Mouse (Mus musculus) embryo, embryonic 11.5 days (tissue): ENCODE measurements around the gene Lce1a2.
"Not testable (repeated sequence)": the region's sequence is repeated elsewhere in the genome, so short reads cannot be mapped to it uniquely, and the experiment has no call there.

Experiments
- DNase-seq: peaks from one replicate; pipeline ENCODE4 v3.0.0-alpha.2; 2012; ENCODE audit warnings: low read depth, low spot score

Gene Lce1a2

DNA sequence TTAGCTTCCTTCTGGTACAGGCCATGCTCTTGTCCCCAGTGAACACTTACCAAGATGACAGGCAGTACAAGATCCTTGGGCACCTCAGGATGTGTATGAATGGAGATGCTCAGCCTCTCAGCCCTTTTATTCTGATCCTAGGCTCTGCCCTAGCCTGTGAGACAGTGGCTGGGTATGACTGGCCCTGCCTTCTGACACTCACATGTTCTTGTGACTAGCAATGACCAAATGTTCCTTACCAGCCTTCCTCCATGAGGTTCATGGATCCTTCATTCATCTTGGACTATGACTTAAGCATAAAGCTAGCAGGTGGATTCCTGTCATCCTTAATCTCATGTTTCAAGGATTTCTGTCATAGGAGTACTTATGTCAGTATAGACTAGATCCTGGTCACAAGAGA lies at the start of gene Lce1a2:
Gene Lce1a2, minus strand, starts transcription at position 101 of the 400 bp plus-strand sequence.
- DNase-seq = no peak

DNA sequence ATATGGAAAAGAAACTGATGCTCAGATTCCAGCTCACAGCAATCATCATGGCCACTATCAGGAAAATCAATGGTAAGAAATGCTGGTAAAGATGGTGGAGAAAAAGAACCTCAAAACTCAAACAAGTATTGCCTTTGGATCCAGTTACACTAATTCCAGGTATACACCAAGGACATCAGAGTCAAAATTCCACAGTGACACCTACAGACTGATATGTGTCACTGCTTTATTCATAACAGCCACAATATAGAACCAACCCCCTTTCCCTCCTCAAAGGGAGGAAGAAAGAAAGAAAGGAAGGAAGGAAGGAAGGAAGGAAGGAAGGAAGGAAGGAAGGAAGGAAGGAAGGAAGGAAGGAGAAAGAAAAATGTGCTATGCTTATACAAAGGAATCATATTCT lies 45.0 kb upstream of the Lce1a2 start:
- DNase-seq = no peak

DNA sequence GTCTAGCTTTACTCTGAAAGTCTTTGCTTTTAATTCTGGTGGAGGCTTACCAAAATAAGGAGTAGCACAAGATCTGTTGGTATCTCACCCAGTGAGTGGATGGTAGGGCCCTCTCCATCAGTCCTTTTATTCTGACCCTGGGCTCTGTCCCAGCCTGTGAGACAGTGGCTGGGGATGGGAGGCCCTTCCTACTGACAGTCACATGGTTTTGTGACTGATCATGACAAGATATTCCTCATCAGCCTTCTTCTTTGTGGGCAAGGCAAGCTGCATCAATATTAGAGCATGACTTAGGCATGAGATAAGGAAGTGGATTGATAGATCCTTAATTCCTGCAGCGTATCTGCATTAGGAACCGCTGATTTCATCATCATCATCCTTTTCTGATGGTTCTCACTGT lies 38.9 kb upstream of the Lce1a2 start, which contains the start of gene Lce1e:
Gene Lce1e, minus strand, starts transcription at position 101 of the 400 bp plus-strand sequence.
- DNase-seq = no peak

DNA sequence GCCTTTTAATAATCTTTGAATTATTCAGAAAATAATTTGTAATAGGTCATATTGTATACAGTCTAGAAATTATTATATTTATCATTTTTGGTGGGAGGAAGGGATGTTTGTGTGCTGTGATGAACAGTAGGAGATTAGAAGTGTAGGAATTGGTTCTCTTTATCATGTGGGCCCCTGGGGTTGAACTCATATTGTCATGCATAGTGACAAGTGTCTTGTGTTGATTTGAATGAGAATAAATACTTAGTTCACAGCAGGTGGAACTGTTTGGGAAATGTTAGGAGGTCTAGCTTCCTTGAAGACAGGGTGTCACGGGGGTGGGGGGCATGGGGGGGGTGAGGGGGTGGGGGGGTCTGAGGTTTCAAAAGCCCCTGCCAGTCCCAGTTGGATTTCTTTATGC lies 24.5 kb upstream of the Lce1a2 start:
- DNase-seq = no peak

DNA sequence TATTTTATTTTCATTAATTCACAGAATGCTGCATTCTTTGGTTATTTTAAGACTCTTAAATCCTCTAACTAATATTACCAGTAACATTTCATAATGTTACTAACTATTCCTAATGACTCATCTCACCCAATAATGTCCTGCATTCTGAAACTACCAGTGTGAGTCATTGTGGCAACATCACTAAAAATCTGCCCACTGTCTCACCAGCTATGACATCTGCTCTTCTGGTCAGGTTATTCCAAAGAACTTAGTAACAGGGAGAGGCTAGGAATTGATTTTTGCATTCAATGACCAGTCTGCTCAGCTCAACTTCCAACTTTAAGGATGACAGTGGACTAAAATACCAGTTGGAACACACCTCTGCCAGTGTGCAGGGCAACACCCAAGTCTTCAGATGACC lies 21.6 kb upstream of the Lce1a2 start:
- no peak for DNase-seq

DNA sequence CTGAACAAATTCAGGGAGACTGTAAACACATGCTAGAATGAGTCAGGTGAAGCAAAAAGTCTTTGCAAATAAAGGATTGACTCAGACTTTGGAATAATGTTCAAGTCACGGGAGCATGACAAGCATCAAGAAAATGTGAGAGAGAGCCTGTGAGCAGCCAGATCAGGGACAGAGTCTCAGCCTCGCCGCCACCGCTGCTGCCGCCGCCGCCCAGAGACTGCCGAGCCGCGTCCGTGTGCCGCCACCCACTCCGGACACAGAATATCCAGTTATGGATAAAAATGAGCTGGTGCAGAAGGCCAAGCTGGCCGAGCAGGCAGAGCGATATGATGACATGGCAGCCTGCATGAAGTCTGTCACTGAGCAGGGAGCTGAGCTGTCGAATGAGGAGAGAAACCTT lies 19.0 kb upstream of the Lce1a2 start:
- DNase-seq = not testable (repeated sequence)

DNA sequence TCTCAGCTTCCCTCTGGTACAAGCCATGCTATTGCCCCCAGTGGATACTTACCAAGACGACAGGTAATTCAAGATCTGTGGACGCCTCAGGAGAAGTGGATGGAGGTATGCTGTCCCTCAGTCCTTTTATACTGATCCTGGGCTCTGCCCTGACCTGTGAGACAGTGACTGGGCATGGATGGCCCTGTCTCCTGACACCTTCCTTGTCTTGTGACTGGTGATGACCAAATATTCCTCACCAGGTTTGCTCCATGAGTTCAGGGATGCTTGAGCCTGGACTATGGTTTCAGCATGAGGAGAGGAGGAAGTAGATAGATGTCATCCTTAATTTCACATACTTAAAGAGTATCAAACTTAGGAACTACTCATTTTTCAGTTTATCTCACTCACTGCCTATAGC lies 17.0 kb upstream of the Lce1a2 start, which contains the start of gene Lce1d:
Gene Lce1d, minus strand, starts transcription at position 101 of the 400 bp plus-strand sequence.
- no peak for DNase-seq

DNA sequence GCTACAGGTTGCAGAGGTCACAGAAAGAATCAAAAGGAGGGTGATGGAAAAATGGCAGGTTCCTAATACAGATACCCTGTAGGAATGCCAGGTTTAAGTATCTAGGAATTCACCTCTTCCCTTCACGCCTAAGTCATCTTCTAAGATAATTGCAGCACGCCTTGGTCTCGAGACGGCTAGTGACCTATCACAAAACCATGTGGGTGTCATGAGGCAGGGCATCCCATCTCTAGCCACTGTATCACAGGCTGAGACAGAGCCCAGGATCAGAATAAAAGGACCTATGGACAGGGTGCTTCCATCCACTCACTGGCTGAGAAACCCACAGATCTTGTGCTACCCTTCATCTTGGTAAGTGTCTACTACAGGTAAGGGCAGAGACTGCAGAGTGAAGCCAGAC lies 8.8 kb upstream of the Lce1a2 start, which contains the start of gene Lce1c:
Gene Lce1c, plus strand, starts transcription at position 301 of the 400 bp plus-strand sequence.
- no peak for DNase-seq

GRCm38 (mm10) chr3:92656826-92657225 lies 13.3 kb downstream of the Lce1a2 start, which contains the start of gene Lce1b:
Lce1b (minus strand) TSS chr3:92656926.
- DNase-seq = no peak

DNA sequence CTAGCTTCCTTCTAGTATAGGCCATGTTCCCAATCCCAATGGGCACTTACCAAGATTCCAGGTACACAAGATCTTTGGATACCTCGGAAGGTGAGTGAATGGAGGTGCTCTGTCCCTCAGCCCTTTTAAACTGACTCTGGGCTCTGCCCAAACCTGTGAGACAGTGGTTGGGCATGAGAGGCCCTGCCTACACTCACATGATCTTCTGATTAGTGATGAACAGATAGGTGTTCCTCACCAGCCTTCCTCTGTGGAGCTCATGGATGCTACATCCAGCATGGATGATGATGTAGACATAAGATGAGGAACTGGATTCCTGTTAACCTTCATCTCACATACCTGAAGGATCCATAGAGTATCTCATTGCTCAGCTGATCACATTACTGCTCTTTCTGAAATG lies 21.9 kb downstream of the Lce1a2 start, which contains the start of gene Lce1a1:
Gene Lce1a1, minus strand, starts transcription at position 101 of the 400 bp plus-strand sequence.
- no peak for DNase-seq

GRCm38 (mm10) chr3:92639854-92640253 lies 30.3 kb downstream of the Lce1a2 start:
- DNase-seq = no peak

GRCm38 (mm10) chr3:92638653-92638991 lies 31.5 kb downstream of the Lce1a2 start:
- DNase-seq = no peak

- no peak for DNase-seq
These were observed 32.1 kb downstream of the Lce1a2 start for GRCm38 (mm10) chr3:92637745-92638652.

DNA sequence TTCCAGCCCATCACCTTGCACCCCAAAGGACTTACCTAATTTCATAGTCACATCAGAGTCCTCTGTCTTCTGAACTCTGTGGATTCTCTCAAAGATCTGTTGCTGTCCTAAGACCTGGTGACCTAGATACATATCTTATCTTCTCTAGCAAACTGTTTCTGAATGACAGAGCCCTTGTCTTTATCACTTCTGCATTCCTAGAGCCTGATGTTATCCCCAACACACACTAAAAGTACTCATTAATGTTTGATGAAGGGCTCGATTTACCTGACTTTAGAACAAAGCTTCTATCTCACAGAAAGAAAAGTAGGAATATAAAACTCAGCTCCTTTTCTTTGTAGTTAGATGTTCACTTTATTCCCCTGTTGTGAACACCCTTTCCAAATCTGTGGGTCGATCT lies 48.6 kb downstream of the Lce1a2 start, which contains the start of gene Lce6a:
Gene Lce6a, minus strand, starts transcription at position 101 of the 400 bp plus-strand sequence.
- DNase-seq = no peak
